Mouse (Mus musculus) small intestine, adult 2 months (tissue): ENCODE results near the gene Hivep3. TPM values are rescaled to one million over a fixed set of nuclear protein-coding genes. Genes with fewer than 3 reads are reported as not detected.

ENCODE experiments used
- H3K27ac ChIP-seq: fragments of 200-500 bp; 2 replicates; pipeline ENCODE4 v1.5.1; 2012; ENCODE audit warnings: low read depth, low read length, control low read depth, inconsistent platforms; ENCODE audit not compliant: insufficient read depth
- H3K27me3 ChIP-seq: fragments of 200-500 bp; 2 replicates; pipeline ENCODE4 v1.6.1; 2012; ENCODE audit warnings: mild to moderate bottlenecking, moderate library complexity, low read length, inconsistent platforms; ENCODE audit not compliant: control insufficient read depth, insufficient read depth
- H3K36me3 ChIP-seq: fragments of 200-500 bp; 2 replicates; pipeline ENCODE4 v1.6.1; 2012; ENCODE audit warnings: mild to moderate bottlenecking, low read length, control low read depth, inconsistent platforms; ENCODE audit not compliant: control insufficient read depth, insufficient read depth
- H3K4me1 ChIP-seq: fragments of 200-500 bp; 2 replicates; pipeline ENCODE4 v1.6.1; 2012; ENCODE audit warnings: low read length, inconsistent platforms, mixed read lengths; ENCODE audit not compliant: control insufficient read depth, insufficient read depth, insufficient read length
- H3K4me3 ChIP-seq: fragments of 200-500 bp; 2 replicates; pipeline ENCODE4 v1.5.1; 2012; ENCODE audit warnings: low read depth, mild to moderate bottlenecking, control low read depth, inconsistent platforms, low read length, moderate library complexity
- CTCF ChIP-seq: fragments of 200-500 bp; IDR thresholded peaks from 2 replicates; pipeline ENCODE4 v1.5.1; 2012; ENCODE audit warnings: low read depth, mild to moderate bottlenecking, control low read depth, inconsistent platforms, low read length, moderate library complexity, mixed read lengths; ENCODE audit not compliant: insufficient replicate concordance, insufficient read length; ENCODE audit errors: extremely low read depth
- POLR2A ChIP-seq: fragments of 200-500 bp; IDR thresholded peaks from 2 replicates; pipeline ENCODE4 v1.6.1; 2012; ENCODE audit warnings: low read depth, mild to moderate bottlenecking, control low read depth, inconsistent platforms, low read length, moderate library complexity
- WGBS: fragments of 180-500 bp; shearing (Covaris S2); methylation state at CpG from one replicate; pipeline ENCODE4 v1.1.7; 2018; 5-methylcytosine and 5-hydroxymethylcytosine counted together
- polyA plus RNA-seq: library from polyadenylated mRNA; depleted of rRNA; stranded (reverse); fragments of >200 nt; gene quantifications from 2 replicates; pipeline ENCODE4 v1.2.3, GENCODE M21; 2012

Hivep3 gene
- polyA plus RNA-seq, 1 experiment, result 3.3 TPM

DNA sequence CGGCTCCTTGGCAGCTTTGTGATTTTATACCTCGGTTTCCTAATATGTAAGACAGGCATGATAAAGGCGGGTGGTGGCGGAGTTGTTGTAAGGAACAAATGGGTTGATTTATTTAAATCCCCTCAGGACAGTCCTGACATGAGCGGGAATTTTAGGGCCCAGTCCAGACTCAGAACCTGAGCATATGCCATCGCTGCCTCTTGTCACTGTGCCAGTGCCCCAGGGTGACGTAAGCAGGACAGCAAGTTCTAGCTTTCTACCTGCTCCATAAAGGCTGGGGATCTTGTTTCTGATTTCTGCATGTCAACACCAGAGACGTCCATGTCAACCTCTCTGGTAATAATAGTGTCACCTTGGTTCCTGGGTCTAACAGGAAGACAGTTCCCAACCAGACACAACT, 356.0 kb downstream of the Hivep3 start:
- Histone ChIP-seq H3K27ac (no peak overlapping the region), H3K4me3 (no peak overlapping the region), H3K4me1 (no peaks in the 10 kb centered on the region), H3K36me3 (no peaks in the 10 kb centered on the region), H3K27me3 (no peaks in the 10 kb centered on the region)
- TF ChIP-seq POLR2A (no peak), CTCF (no peak)
- 89% methylated on average over 8 of the region's 8 CpGs for WGBS

GRCm38 (mm10) chr4:120091997-120092783, 358.6 kb downstream of the Hivep3 start:
- Histone ChIP-seq H3K36me3 (0 out of 2 replicates have a peak, but pooled peaks cover 2% of the 10 kb centered on the region), H3K27ac (no peak overlapping the region), H3K4me1 (no peaks in the 10 kb centered on the region), H3K27me3 (no peaks in the 10 kb centered on the region), H3K4me3 (no peak overlapping the region)
- WGBS, result 87% methylated on average over 1 of the region's 1 CpGs
- TF ChIP-seq CTCF (no peak), POLR2A (no peak)

- TF ChIP-seq CTCF (no peak), POLR2A (no peak)
- Histone ChIP-seq H3K4me1 (no peaks in the 10 kb centered on the region), H3K4me3 (no peak overlapping the region), H3K27ac (no peak overlapping the region), H3K27me3 (no peaks in the 10 kb centered on the region), H3K36me3 (0 out of 2 replicates have a peak, but pooled peaks cover 2% of the 10 kb centered on the region)
- WGBS, result 93% methylated on average over 19 of the region's 19 CpGs
Measured at GRCm38 (mm10) chr4:120096935-120097334, 363.4 kb downstream of the Hivep3 start.

- TF ChIP-seq CTCF, result no peak
- Histone ChIP-seq H3K27ac (no peak overlapping the region), H3K4me3 (no peak overlapping the region), H3K4me1 (no peaks in the 10 kb centered on the region), H3K27me3 (no peaks in the 10 kb centered on the region), H3K36me3 (0 out of 2 replicates have a peak, but pooled peaks cover 2% of the 10 kb centered on the region)
Measured at GRCm38 (mm10) chr4:120101186-120101585, 367.6 kb downstream of the Hivep3 start.

- Histone ChIP-seq H3K27me3 (no peaks in the 10 kb centered on the region), H3K4me3 (no peak overlapping the region), H3K4me1 (no peaks in the 10 kb centered on the region), H3K36me3 (no peaks in the 10 kb centered on the region), H3K27ac (no peak overlapping the region)
- WGBS, result 51% methylated on average over 5 of the region's 5 CpGs
- TF ChIP-seq CTCF (peak; percentile 73; the same call in 1 of the 2 replicates), POLR2A (no peak)
Measured at GRCm38 (mm10) chr4:120104599-120104998, 371.0 kb downstream of the Hivep3 start.

DNA sequence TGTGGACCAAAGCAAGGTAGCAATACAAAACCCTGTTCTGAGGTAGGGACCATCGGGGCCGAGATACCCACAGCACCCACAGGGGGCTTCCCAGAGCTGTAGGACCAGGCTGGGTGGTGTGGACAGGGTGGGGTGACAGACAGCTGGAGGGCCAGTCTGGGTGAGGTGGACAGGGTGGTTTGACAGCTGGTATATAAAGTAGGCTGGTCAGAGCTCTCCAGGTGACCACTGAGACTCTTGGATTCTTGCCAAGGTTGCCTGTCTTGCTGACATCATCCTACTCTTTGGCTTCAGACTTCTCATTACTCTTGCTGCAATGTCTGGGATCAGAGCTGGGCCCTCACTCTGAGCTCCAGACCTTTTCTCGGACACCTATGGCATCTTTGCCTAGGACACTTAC, 372.8 kb downstream of the Hivep3 start:
- Histone ChIP-seq H3K36me3 (no peaks in the 10 kb centered on the region), H3K27ac (no peak overlapping the region), H3K4me1 (no peaks in the 10 kb centered on the region), H3K27me3 (no peaks in the 10 kb centered on the region), H3K4me3 (no peak overlapping the region)
- TF ChIP-seq POLR2A (no peak), CTCF (no peak)
- 89% methylated on average over 3 of the region's 3 CpGs for WGBS

DNA sequence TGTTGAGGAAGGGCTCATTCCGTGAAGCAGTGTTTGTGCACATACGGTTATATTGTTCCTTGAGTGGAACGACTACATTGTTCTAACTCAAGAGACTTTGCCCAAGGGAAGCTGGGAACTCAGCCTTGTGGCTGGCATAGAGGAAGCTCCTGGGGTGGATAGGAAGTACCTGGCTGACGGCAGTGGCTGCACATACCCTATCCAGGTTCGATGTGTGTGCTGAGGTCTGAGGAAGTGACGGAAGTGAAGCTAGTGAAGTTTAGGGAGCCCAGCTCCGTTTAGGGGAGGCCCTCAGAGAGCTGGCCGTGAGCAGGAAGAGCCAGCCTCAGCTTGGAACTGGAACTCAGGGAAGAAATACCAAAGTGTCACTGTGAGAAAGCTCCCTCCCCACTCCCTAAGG, 374.2 kb downstream of the Hivep3 start:
- no peaks in the 10 kb centered on the region for H3K36me3 ChIP-seq
- no peak for TF ChIP-seq CTCF
- no peak for TF ChIP-seq POLR2A
- no peak overlapping the region for H3K27ac ChIP-seq
- H3K4me1 ChIP-seq, result no peaks in the 10 kb centered on the region
- 46% methylated on average over 8 of the region's 8 CpGs for WGBS
- H3K27me3 ChIP-seq, result no peaks in the 10 kb centered on the region
- no peak overlapping the region for H3K4me3 ChIP-seq
